Mouse (Mus musculus) liver, adult (tissue): Measurements from ENCODE around the gene Fkbp15.

Experiments used
- GATA4 ChIP-seq: IDR thresholded peaks from 2 replicates; pipeline ENCODE4 v1.6.1; 2014; ENCODE audit warnings: mild to moderate bottlenecking, low read length; ENCODE audit not compliant: insufficient replicate concordance

Gene Fkbp15

GRCm38 (mm10) chr4:62360088-62360804 is at the start of gene Fkbp15, which contains the start of gene Slc31a1:
Gene Fkbp15 (minus strand): TSS chr4:62360548.
Gene Slc31a1 (plus strand): TSS chr4:62360727.
- TF ChIP-seq GATA4: no peak

- no peak for TF ChIP-seq GATA4
Measured at GRCm38 (mm10) chr4:62409615-62410014, 49.3 kb upstream of the Fkbp15 start.

GRCm38 (mm10) chr4:62408601-62409282 is 48.4 kb upstream of the Fkbp15 start, which contains the start of the genes Cdc26 and Prpf4:
Gene Cdc26 (minus strand): TSS chr4:62408642.
Gene Prpf4 (plus strand): TSS chr4:62408797.
- TF ChIP-seq GATA4: no peak

DNA sequence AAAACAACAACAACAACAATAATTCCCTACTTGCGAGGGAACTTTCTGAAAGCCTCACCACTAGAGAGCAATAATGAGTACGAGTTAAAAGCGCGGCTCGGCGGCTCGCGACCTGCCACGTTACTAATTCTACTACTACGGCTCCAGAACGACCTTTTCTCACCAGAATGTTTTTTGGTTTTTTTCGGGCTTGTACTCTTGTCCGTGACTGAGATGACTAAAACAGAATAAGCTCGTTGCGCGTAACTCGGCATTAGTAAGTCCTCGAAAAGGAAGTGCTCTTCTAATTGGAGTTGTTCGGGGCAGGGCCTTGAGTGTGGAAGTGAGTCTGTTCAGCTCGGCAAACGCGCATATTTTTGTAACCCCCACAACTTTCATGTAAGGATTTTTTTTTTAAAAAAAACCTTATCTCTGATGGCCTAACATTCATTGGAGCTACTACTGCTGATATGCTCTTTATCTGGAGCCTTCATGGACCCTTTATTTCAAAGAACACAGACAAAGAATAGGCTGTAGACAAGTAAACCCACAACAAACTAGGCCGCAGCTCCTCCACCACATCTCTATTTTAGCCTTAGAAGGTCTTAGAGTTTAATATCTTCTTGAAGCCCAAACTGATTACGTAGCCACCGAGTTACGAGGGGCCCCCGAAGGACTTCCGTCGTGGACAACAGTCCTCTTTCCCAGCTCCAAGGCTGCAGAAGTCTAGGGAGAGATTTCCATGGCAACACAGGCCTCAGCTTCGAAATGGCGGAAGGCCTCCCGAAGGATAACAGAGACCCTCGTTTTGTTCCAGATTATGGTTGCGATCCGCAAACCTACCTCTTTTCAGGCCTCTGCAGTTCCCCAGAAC is 47.6 kb upstream of the Fkbp15 start:
- TF ChIP-seq GATA4: no peak

DNA sequence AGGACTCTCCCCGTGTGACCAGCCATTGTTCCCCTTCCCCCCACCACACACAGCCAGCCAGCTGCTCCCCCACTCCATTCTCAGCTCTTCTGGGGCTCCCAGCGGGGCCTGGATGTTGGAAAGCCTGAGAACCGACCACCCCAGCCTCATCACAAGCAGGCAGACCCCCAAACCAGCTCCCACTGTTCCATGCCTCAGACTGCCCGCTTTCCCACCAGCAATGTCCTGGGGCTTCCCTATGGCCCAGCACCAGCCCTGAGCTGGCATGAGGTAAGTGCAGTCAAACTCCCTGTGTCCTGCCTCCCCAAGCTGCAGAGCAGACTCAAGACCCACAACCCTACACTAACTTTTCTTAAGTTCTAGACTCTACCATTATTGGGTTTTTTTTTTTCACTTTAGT is 45.8 kb upstream of the Fkbp15 start:
- TF ChIP-seq GATA4: no peak

- TF ChIP-seq GATA4: no peak
Measured at GRCm38 (mm10) chr4:62398956-62399355, 38.6 kb upstream of the Fkbp15 start.

- no peak for TF ChIP-seq GATA4
Measured at GRCm38 (mm10) chr4:62397616-62398365, 37.4 kb upstream of the Fkbp15 start.

DNA sequence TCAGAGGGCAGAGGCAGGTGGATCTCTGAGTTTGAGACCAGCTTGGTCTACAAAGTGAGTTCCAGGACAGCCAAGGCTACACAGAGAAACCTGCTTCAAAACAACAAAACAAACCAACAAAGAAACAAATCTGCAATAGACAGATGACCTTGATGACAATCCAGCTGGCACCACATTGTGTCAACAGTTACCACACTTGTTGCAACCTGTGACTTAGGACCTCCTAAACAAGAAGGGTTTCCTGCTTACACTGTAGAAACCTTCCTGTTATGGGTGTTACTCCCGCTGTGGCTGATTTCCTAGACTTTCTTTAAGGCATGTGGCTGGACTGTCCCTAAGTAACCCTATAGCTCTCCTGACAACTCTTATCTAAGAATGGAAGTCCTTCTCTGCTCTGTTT is 35.5 kb upstream of the Fkbp15 start:
- TF ChIP-seq GATA4: no peak

DNA sequence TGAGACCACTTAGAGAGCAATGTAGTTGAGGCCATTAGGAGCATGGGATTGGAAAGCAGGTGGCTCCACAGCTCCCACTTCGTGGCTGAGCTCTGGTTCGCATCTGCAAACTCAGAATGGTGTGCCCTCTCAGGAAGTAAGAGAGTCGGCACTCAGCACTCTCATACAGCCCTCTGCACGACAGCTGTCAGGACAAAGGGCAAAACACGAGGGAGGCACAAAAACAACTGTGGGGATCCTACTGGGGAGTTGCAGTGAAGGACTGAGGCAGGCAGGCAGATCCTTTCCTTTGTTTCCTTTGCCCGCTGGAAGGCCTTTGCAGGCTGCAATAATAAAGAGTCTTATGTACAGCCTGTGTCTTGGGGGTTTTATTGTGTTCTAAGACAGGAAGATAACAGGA is 33.1 kb upstream of the Fkbp15 start:
- TF ChIP-seq GATA4: no peak

DNA sequence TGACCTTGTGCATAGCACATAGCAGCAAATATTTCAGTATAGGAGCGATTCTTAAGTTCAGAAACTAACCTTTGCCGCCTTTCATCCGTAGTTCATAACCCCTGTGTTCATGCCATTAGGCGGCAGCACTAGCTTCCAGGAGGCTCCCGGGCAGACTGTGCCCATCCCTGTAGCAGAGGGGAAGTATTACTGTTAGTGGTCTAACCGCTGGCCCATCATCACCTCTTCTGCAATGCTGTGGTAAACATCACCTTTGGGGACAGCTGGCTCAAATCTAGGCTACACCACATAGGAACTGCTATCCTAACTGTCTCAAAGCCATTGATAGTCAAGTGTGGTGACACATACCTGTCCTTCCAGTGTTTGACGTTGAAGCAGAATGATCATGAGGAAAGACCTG is 31.5 kb upstream of the Fkbp15 start:
- TF ChIP-seq GATA4: no peak

DNA sequence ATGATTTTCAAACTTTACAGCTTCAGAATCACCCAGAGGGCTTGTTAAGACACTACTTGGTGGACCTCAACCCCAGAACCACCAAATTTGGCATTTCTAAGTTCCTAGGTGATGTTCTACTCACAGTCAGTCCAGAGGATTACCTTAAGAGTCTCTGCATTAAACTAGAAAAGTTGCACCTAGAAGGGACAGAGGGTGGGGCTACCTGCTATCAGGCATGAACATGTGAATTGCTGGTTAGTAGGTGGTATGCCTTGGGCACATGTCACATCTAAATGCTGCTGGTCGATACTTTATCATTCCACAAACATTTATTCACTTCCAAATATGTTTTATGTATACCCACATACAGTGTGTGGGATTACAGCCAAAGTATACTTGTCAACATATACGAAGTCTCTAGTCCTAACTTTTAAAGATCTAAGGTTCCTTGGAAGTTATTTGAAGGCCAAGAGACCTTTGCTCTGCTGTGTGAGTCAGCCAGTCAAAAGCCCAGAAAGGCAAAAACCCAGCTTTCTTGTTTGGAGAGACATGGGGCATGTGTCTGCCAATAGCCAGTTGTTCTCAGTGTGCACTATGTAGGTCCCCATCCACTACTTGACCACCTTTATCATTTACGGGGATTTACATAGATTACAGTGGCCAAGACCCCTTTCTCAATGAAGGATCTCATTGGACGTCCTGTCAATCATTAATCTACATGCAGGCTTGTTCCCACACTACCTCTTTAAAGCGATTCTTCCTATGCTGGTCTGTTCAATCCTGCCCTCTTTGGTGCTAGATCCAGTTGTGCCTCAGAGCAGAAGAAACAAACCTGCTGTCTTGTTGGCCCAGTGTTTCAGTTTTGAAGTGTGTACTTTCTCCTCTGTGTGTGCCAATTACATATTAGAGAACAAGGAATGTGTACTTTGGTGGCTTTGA is 29.5 kb upstream of the Fkbp15 start:
- no peak for TF ChIP-seq GATA4

DNA sequence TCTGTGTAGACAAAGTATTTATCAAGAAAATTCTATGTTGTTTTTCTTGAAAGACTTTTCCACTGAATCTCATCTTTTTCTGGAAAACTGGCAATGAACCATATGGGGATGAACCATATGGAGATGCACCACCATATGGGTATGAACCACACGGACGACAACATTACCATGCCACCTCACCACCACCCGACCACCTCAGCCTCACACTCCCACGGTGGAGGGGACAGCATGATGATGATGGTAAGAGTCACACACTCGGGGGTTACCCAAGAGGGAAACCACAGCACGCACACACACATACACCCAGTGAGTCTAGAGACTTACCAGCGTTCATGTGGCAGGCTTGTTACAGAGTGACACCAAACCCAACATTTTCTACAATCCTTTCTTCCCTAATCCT is 25.1 kb upstream of the Fkbp15 start:
- TF ChIP-seq GATA4: no peak

GRCm38 (mm10) chr4:62384159-62384558 is 23.8 kb upstream of the Fkbp15 start:
- no peak for TF ChIP-seq GATA4

- TF ChIP-seq GATA4: no peak
Measured at GRCm38 (mm10) chr4:62383752-62384151, 23.4 kb upstream of the Fkbp15 start.

DNA sequence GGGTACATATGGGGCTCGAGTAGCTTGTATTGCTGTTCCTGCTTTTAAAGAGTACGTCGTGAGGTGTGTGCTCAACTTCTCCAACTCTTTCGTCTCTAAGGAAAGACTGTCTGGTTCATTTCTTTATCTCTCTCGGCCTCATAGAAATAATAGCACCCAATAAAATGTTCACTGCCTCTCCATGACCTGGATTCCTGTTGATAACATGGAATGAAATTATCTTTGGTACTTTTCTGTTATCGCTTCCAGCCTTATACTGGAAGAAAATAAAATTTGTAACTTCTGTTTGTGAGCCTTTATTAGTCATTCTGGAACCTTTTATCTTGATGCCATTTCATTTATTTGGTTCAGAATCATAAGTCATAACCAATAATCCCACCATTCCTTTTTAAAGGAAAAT is 22.9 kb upstream of the Fkbp15 start:
- no peak for TF ChIP-seq GATA4
